In genomic region chr1:162324412-162324811, GRCm38 (mm10) we compare ENCODE assay signal across 15 mouse cellular contexts.
A peak's percentile ranks its signal among the peaks of the same experiment; 100 is the strongest.
DNase-seq lines count a peak whose midpoint lies in the region; ATAC-seq lines count a peak whose summit lies in the region.
"Had no signal": no experiment of that assay in that cellular context is flagged by ENCODE, and none has a peak within 500 bp of the region (broad histone marks: within the 10 kb centered on the region; RNA-seq: fewer than 3 reads in every experiment).

No protein-coding gene starts in this region.

- no peak overlapping the region for H3K9ac ChIP-seq in midbrain, embryonic 13.5 days (replicated peaks)
- no peak overlapping the region for H3K9ac ChIP-seq in embryonic facial prominence, embryonic 11.5 days (replicated peaks; ENCODE audit: low read length)
- H3K9ac ChIP-seq: liver, embryonic 14.5 days had no signal

- no peak overlapping the region for H3K4me3 ChIP-seq in midbrain, embryonic 13.5 days (replicated peaks)
- no peak overlapping the region for H3K4me3 ChIP-seq in midbrain, embryonic 10.5 days
- H3K4me3 ChIP-seq in embryonic facial prominence, embryonic 11.5 days (ENCODE audit: low read depth, low read length), result no peak overlapping the region
- H3K4me3 ChIP-seq in limb, embryonic 10.5 days, result no peak overlapping the region

- ATAC-seq in midbrain, embryonic 13.5 days, result peak; percentile 71; the same call in 1 of the 2 replicates
- no peak; the same call in 1 of the 2 replicates for ATAC-seq in embryonic facial prominence, embryonic 11.5 days (replicated peaks; ENCODE audit: insufficient number of reproducible peaks, low FRiP score, low TSS enrichment, low read depth)
- ATAC-seq: intestine, embryonic 16.5 days had no signal

- no peaks in the 10 kb centered on the region for H3K27me3 ChIP-seq in midbrain, embryonic 13.5 days
- H3K27me3 ChIP-seq in midbrain, embryonic 10.5 days (ENCODE audit: low read depth, poor library complexity, severe bottlenecking), result no peaks in the 10 kb centered on the region
- no peaks in the 10 kb centered on the region for H3K27me3 ChIP-seq in embryonic facial prominence, embryonic 11.5 days (ENCODE audit: control insufficient read depth, insufficient read depth, low read length)
- H3K27me3 ChIP-seq in limb, embryonic 10.5 days (ENCODE audit: low read depth, poor library complexity, severe bottlenecking), result no peaks in the 10 kb centered on the region

- WGBS in midbrain, embryonic 13.5 days, result 4% methylated on average over 4 of the region's 4 CpGs
- WGBS in midbrain, embryonic 10.5 days, result 12% methylated on average over 4 of the region's 4 CpGs
- 14% methylated on average over 4 of the region's 4 CpGs for WGBS in embryonic facial prominence, embryonic 11.5 days
- 23% methylated on average over 4 of the region's 4 CpGs for WGBS in limb, embryonic 10.5 days

- no peak overlapping the region for H3K4me2 ChIP-seq in midbrain, embryonic 13.5 days (replicated peaks)
- no peak overlapping the region for H3K4me2 ChIP-seq in embryonic facial prominence, embryonic 11.5 days (ENCODE audit: low read depth, low read length)

- no peaks in the 10 kb centered on the region for H3K36me3 ChIP-seq in midbrain, embryonic 13.5 days
- H3K36me3 ChIP-seq in midbrain, embryonic 10.5 days, result no peaks in the 10 kb centered on the region
- H3K36me3 ChIP-seq in embryonic facial prominence, embryonic 11.5 days (replicated peaks; ENCODE audit: control insufficient read depth, insufficient read depth, low read depth, low read length), result no peaks in the 10 kb centered on the region
- no peaks in the 10 kb centered on the region for H3K36me3 ChIP-seq in limb, embryonic 10.5 days

- no peak for DNase-seq in midbrain, embryonic 10.5 days (ENCODE audit: low spot score)
- DNase-seq in embryonic facial prominence, embryonic 11.5 days (ENCODE audit: low spot score), result peak; percentile 69
- DNase-seq in limb, embryonic 10.5 days (ENCODE audit: low spot score), result peak; percentile 49
- no peak for DNase-seq in ovary, postnatal 10 days (ENCODE audit: low spot score)
- DNase-seq in heart, adult 8-10 months (ENCODE audit: low spot score), result no peak
- DNase-seq in heart, postnatal 4 days, result no peak
- DNase-seq: cerebellum, postnatal 10 days; gastrocnemius, postnatal 36 days; heart, postnatal 14 days; lung, postnatal 14 days; right cerebral cortex, postnatal 4 days; thymus, postnatal 36 days had no signal

- no peaks in the 10 kb centered on the region for H3K9me3 ChIP-seq in midbrain, embryonic 13.5 days
- H3K9me3 ChIP-seq in midbrain, embryonic 10.5 days (replicated peaks), result no peaks in the 10 kb centered on the region
- H3K9me3 ChIP-seq in embryonic facial prominence, embryonic 11.5 days (replicated peaks; ENCODE audit: control insufficient read depth, low read length), result no peaks in the 10 kb centered on the region
- no peaks in the 10 kb centered on the region for H3K9me3 ChIP-seq in limb, embryonic 10.5 days (replicated peaks)

- H3K27ac ChIP-seq in midbrain, embryonic 13.5 days, result no peak overlapping the region
- no peak overlapping the region for H3K27ac ChIP-seq in midbrain, embryonic 10.5 days (replicated peaks)
- H3K27ac ChIP-seq in embryonic facial prominence, embryonic 11.5 days (replicated peaks; ENCODE audit: low read depth, low read length), result no peak overlapping the region
- peak overlapping the region; percentile 75 for H3K27ac ChIP-seq in limb, embryonic 10.5 days
- H3K27ac ChIP-seq: liver, embryonic 14.5 days had no signal

- H3K4me1 ChIP-seq in midbrain, embryonic 13.5 days (replicated peaks), result peaks cover 7% of the 10 kb centered on the region
- H3K4me1 ChIP-seq in midbrain, embryonic 10.5 days, result peaks cover 13% of the 10 kb centered on the region
- H3K4me1 ChIP-seq in embryonic facial prominence, embryonic 11.5 days (ENCODE audit: control insufficient read depth, insufficient read depth, low read length), result no peaks in the 10 kb centered on the region
- H3K4me1 ChIP-seq in limb, embryonic 10.5 days, result peaks cover 46% of the 10 kb centered on the region

Comparison
In these comparisons a context has a peak if more than half of its experiments do, and no peak if none do; other contexts are left out.
1. DNase-seq: peak in embryonic facial prominence, embryonic 11.5 days (single experiment) and limb, embryonic 10.5 days (single experiment); none in midbrain, embryonic 10.5 days (single experiment), ovary, postnatal 10 days (single experiment), heart, adult 8-10 months (single experiment) and heart, postnatal 4 days (single experiment).